Mouse (Mus musculus): ENCODE measurements around the gene Zfhx3.

DNA sequence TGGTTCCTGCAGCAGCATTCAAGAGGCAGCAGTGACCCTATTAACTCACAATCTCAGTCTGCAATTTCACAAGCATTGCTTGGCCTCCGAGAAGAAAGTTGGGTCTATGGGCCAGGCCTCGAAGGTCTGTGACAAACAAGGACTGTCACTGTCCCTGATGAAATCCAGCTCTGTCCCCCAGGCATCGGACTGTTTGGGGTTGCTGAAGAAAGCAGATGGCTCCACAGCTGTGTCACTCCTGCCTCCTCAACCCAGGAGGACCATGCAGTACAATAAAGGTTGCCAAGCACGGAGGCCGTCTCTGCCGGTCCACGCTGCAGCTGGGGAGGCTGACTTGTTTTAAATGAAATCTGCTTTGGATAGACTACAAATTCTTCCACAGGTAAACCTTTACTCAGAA is 1020.1 kb downstream of the Zfhx3 start:
- TF ChIP-seq CTCF (IDR thresholded peaks at IDR 0.05; ENCODE audit: low read depth, low read length) (no peak), POLR2A (IDR thresholded peaks at IDR 0.05; ENCODE audit: borderline replicate concordance, low read depth, low read length) (no peak)
